Mouse (Mus musculus) C3H10T1/2 (cell line): ENCODE results near the gene Qdpr. TPM values are rescaled to one million over a fixed set of nuclear protein-coding genes. Genes with fewer than 3 reads are reported as not detected.

ENCODE experiments used
- polyA plus RNA-seq, 2 experiments: library from polyadenylated mRNA; unstranded; fragments of >200 nt; fragmentation: generic; extraction: Trizol; gene quantifications; one replicate each; pipeline ENCODE4 v1.2.1; 2012; ENCODE audit warnings: missing spikeins in 2 of 2

The Qdpr gene
- polyA plus RNA-seq, result 10 to 100 TPM; 84.6 to 96.5 TPM

DNA sequence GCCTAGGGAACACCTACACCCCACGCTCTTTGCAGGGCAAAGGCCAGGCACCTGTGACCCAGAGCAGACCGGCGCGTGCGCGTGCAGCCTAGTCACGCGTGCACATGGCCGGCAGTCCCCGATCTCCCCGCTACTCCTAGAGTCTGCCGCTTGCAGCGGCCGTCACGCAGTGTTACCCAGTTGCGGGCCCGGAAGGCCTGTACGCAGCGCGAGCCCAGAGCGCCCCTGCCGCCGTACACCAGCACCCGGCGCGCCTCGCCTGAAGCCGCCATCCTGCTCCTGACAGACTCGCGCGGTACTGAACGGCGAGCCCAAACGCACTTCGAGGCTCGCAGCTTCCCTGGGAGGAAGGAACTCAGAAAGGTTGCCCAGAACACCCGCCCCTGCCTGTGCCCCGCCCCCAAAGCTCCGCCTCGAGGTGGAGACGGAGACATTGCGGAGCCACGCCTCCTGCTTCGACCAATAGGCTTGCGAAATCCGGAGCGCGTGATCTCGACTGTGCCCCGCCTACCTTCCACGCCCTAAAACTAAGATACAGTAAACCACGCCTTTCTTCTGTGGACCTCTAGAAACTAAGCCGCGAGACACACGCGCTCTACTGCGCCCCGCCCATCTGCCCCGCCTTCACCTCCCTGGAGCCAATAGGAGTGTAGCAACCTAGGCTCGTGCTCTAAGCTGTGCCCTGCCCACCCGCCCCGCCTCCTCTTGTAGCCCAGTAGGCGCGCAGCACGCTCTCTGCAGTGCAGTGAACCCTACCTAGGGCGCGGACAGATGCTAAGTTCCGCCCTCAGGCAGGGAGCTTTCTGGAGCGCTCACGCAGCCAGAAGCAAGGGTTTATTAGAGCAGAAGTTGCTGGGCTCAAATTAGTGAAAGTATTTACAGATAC, at the start of gene Qdpr:
TSS of gene Qdpr (minus strand) at position 406 of the 886 bp plus-strand sequence.

DNA sequence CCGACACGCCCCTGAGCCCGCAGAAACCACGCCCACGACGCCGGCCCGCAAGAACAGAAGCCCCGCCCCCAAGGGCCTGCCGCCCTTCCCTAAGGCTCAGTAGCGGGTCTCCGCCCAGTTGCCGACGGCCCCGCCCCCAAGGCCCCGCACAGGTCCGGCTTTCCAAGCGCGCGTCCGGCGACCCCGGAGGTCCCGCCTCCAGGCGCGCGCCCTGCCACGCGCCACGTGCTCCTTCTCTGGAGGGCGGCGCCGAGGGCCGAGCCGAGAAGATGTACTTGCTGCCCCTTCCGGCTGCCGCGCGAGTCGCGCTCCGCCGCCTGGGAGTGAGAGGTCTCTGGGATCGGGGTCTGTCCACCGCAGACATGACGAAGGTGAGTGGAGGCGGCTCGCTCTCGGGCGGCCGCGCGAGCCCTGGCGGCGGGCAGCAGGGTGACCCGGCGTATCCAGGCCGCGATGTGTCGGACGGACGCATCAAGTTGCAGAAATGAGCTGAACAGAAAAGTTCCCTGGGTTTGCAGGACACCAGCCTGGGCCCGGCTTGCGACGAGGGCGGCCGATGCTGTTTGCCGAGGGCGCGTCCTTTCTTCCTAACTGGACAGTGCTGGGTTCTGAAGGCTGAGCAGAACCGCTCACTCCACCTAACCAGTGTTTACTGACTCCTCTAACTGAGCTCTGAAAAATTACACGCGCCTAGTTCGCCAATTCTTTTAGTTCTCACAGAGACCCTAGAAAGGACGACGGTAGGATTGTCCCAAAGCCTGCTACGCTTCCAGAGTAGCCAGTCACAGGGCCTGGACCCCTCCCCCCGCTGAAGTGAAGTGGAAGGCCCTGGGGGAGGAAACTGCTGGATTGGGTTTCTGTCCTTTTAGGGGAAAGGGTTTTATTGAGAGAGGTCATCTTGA, 43.4 kb upstream of the Qdpr start, which contains the start of gene Lap3:
TSS of gene Lap3 (plus strand) at position 184 of the 902 bp plus-strand sequence.

GRCm38 (mm10) chr5:45453451-45453850, 3.4 kb upstream of the Qdpr start, which contains the start of gene Clrn2:
Clrn2 (plus strand) TSS chr5:45453751.

Other genes with a start within 250 kb of the Qdpr start
- gene Clrn2, start 3.5 kb upstream of the Qdpr start, polyA plus RNA-seq, result not detected
- gene Lap3, start 43.1 kb upstream of the Qdpr start, polyA plus RNA-seq, result 10 to 100 TPM; 51.4 to 58.3 TPM
- 100 to 1,000 TPM; 148 to 157 TPM for gene Med28, start 70.0 kb upstream of the Qdpr start, polyA plus RNA-seq
- gene Fam184b, start 189.4 kb upstream of the Qdpr start, polyA plus RNA-seq, result under 1 TPM; under 0.01 to 0.05 TPM
- gene Ncapg, start 219.7 kb upstream of the Qdpr start, polyA plus RNA-seq, result 1 to 10 TPM; 1.2 to 5.2 TPM